Mouse (Mus musculus): ENCODE measurements around the gene Efna1.

DNA sequence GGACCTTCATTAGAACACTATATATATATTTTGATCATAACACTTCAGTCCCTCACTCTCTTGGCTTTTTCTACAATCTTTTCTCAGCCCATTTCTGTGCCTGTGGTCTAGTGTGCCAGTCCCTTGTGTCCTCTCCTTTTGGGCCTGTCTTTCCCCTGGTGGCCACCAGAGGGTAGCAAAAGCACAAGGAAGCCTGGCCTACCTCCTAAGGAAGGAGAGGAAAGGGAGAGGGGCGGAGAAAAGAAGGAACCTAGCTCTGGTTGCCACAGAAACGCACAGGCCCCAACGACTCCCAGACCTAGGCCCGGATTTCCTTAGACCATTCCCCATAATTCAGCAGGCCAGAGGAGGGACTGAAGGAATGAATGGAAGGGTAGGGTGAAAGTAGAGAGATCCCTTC lies 35.9 kb upstream of the Efna1 start:
- TF ChIP-seq CTCF (IDR thresholded peaks at IDR 0.05; ENCODE audit: low read depth, low read length), result peak; percentile 69
- no peak for TF ChIP-seq GATA1 (IDR thresholded peaks at IDR 0.05; ENCODE audit: borderline replicate concordance, low read length)
- TF ChIP-seq TAL1 (conservative IDR thresholded peaks at IDR 0.05; ENCODE audit: low read depth, low read length), result no peak
- no peak for TF ChIP-seq POLR2AphosphoS5 (IDR thresholded peaks at IDR 0.05; ENCODE audit: insufficient replicate concordance, low read depth, low read length)
